Mouse (Mus musculus): Measurements from ENCODE around the gene Sp7.

DNA sequence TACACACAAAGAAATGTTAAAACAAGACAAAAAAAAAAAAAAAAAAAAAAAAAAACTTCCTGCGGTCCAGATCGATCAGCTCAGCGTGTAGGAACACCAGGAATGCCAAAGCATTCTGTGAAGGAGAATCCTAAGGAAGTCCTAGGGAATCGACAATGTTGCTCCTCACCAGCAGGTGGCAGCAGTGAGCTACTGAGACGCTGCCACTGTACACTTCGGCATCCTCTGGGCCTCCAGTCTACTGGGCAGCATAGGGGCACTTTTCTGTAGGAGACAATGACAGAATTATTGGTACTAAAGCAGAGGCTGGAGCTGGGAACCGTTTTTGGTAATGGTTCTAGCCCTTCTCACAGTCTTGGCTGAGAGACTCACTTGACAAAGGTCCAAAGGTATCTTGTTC is 14.6 kb upstream of the Sp7 start:
- TF ChIP-seq GATA1 (IDR thresholded peaks at IDR 0.05; ENCODE audit: borderline replicate concordance, low read length) (no peak), FLI1 (IDR thresholded peaks at IDR 0.05; ENCODE audit: low read length) (no peak)
